Mouse (Mus musculus) liver, embryonic 14.5 days (tissue): ENCODE data around the gene Map2k4. TPM values are rescaled to one million over a fixed set of nuclear protein-coding genes. Genes with fewer than 3 reads are reported as not detected.

Experiments
- ATAC-seq: fragments of 200-750 bp; cut with Nextera tagmentation; 2 replicates; pipeline ENCODE4 v1.8.0; 2017; ENCODE audit warnings: moderate number of reproducible peaks, mild to moderate bottlenecking, moderate library complexity; ENCODE audit not compliant: insufficient read depth
- DNase-seq, 3 experiments: peaks; one replicate each; pipeline ENCODE4 v3.0.0-alpha.2; 2012 to 2013; ENCODE audit warnings: low read depth in 3 of 3, low spot score in 3 of 3
- H3K27ac ChIP-seq: fragments of 300-500 bp; sonication (generic); 2 replicates; pipeline ENCODE4 v1.5.1; 2014; ENCODE audit warnings: moderate library complexity, mild to moderate bottlenecking, control low read depth, inconsistent platforms
- H3K27me3 ChIP-seq: fragments of 300-500 bp; sonication (generic); 2 replicates; pipeline ENCODE4 v1.6.1; 2014; ENCODE audit warnings: mild to moderate bottlenecking, low read length, moderate library complexity; ENCODE audit not compliant: control insufficient read depth, insufficient read depth
- H3K36me3 ChIP-seq: fragments of 300-500 bp; sonication (generic); replicated peaks from 2 replicates; pipeline ENCODE4 v1.6.1; 2014; ENCODE audit warnings: low read depth; ENCODE audit not compliant: control insufficient read depth, insufficient read depth
- H3K4me1 ChIP-seq, 2 experiments: fragments of 200-500 bp in 1 of 2; fragments of 300-500 bp in 1 of 2; sonication (generic) in 1 of 2; replicated peaks; 2 replicates each; pipeline ENCODE4 v1.6.1; 2012 to 2014; ENCODE audit warnings: antibody characterized with exemption in 1 of 2, inconsistent platforms in 1 of 2, low read length in 1 of 2; ENCODE audit not compliant: control insufficient read depth in 2 of 2, insufficient read depth in 2 of 2
- H3K4me2 ChIP-seq: fragments of 300-500 bp; sonication (generic); 2 replicates; pipeline ENCODE4 v1.6.1; 2014; ENCODE audit warnings: low read depth, mild to moderate bottlenecking, control low read depth, moderate library complexity
- H3K4me3 ChIP-seq, 2 experiments: fragments of 200-500 bp in 1 of 2; fragments of 300-500 bp in 1 of 2; sonication (generic) in 1 of 2; 2 replicates each; pipeline ENCODE4 v1.5.1; 2012 to 2014; ENCODE audit warnings: low read depth in 2 of 2, low read length in 2 of 2, mild to moderate bottlenecking in 2 of 2, control low read depth in 1 of 2, inconsistent platforms in 1 of 2, moderate library complexity in 1 of 2; ENCODE audit not compliant: insufficient read depth in 1 of 2
- H3K9ac ChIP-seq: fragments of 300-500 bp; sonication (generic); replicated peaks from 2 replicates; pipeline ENCODE4 v1.6.1; 2014; ENCODE audit warnings: mild to moderate bottlenecking, control low read depth, moderate library complexity
- H3K9me3 ChIP-seq: fragments of 300-500 bp; sonication (generic); 2 replicates; pipeline ENCODE4 v1.6.1; 2016; ENCODE audit warnings: low read length, mixed read lengths; ENCODE audit not compliant: control insufficient read depth
- CTCF ChIP-seq: IDR thresholded peaks from 2 replicates; pipeline ENCODE4 v1.5.1; 2016; ENCODE audit warnings: antibody characterized with exemption, low read depth, control low read depth
- EP300 ChIP-seq: IDR thresholded peaks from 2 replicates; pipeline ENCODE4 v1.6.1; 2016; ENCODE audit warnings: antibody characterized with exemption, low read depth
- WGBS: fragments of 180-500 bp; shearing (Covaris S2); extraction: QIAGEN DNeasy Blood & Tissue Kit; methylation state at CpG from one replicate; pipeline ENCODE4 v1.1.7; 2014; ENCODE audit not compliant: insufficient replicate concordance; 5-methylcytosine and 5-hydroxymethylcytosine counted together
- polyA plus RNA-seq, 2 experiments: library from polyadenylated mRNA; depleted of rRNA in 1 of 2; stranded (reverse) in 1 of 2; unstranded in 1 of 2; fragments of >200 nt; fragmentation: Nextera tagmentation in 1 of 2; extraction: Ambion mirVana in 1 of 2; gene quantifications; 2 replicates each; pipeline versions ENCODE4 v1.2.1 to v1.2.3; 2012 to 2014

Gene Map2k4
- polyA plus RNA-seq, 2 experiments = 15.8 to 37.0 TPM

DNA sequence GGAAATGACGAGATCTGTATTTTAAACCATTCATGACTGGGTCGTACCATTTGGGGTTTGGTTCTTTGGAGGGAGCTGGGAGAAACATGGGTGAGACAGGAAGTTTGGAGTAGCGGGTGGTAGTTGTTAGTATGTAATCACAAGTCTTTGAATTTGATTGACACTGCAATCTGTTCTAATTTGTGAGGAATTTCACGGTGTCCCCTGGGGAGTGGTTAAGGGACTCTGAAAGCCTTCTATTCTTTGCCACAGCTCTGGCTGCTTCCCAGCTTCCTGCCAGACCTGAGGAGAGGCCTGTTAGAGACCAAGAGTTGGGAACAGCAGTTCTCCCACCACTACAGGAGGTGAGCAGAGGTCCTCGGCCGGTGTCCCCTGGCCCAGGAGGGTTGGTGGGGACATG, 28.1 kb upstream of the Map2k4 start:
- WGBS = 77% methylated on average over 6 of the region's 6 CpGs
- Histone ChIP-seq H3K9me3 (no peaks in the 10 kb centered on the region), H3K4me3 (no peak overlapping the region), H3K9ac (no peak overlapping the region), H3K4me2 (no peak overlapping the region), H3K27ac (no peak overlapping the region), H3K4me1 (no peaks in the 10 kb centered on the region), H3K36me3 (peaks cover 2% of the 10 kb centered on the region), H3K27me3 (no peaks in the 10 kb centered on the region)
- DNase-seq (no peak), ATAC-seq (no peak)
- TF ChIP-seq CTCF (no peak), EP300 (no peak)

DNA sequence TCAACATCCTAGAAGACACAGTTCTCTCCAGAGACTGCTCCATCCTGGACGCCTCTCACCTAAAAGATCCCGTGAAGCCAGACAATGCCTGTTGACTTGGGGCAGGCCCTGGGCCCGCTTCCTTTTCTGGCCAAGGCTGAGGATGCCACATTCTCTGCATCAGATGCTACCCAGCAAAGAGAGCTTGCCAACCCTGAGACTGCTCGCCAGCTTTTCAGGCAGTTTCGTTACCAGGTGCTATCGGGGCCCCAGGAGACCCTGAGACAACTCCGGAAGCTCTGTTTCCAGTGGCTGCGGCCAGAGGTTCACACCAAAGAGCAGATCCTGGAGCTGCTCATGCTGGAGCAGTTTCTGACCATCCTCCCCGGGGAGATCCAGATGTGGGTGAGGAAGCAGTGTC, 26.3 kb upstream of the Map2k4 start:
- no peak for ATAC-seq
- H3K4me3 ChIP-seq = no peak overlapping the region
- DNase-seq = no peak
- H3K4me1 ChIP-seq = no peaks in the 10 kb centered on the region
- no peaks in the 10 kb centered on the region for H3K9me3 ChIP-seq
- no peak overlapping the region for H3K9ac ChIP-seq
- H3K4me2 ChIP-seq = no peak overlapping the region
- 84% methylated on average over 9 of the region's 9 CpGs for WGBS
- no peak for TF ChIP-seq EP300
- TF ChIP-seq CTCF = no peak
- H3K36me3 ChIP-seq = peaks cover 2% of the 10 kb centered on the region
- H3K27ac ChIP-seq = no peak overlapping the region
- H3K27me3 ChIP-seq = no peaks in the 10 kb centered on the region

DNA sequence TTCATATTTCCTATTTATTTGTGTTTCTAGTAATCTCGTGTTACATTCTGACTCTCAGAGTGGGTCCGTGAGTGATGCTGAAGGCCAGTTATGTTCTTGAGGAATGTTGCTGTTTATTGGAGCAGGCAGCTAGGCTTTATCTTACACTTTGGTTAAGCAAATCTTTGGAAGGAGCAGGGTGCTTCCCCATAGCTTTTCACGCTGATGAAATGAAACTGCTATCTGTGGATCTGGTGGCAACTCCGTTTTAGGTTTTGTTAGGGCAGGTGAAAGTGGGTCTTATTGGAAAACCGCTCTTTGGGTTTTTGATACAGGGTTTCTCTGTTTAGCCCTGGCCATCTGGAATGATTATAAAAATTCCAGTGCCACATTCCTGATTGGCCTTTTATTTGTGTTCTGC, 24.0 kb upstream of the Map2k4 start:
- Histone ChIP-seq H3K4me3 (no peak overlapping the region), H3K27ac (no peak overlapping the region), H3K27me3 (no peaks in the 10 kb centered on the region), H3K9ac (no peak overlapping the region), H3K9me3 (no peaks in the 10 kb centered on the region), H3K4me1 (peaks cover 2% of the 10 kb centered on the region in 2 experiments; a peak in 2 of 4 replicates), H3K36me3 (peaks cover 2% of the 10 kb centered on the region), H3K4me2 (no peak overlapping the region)
- ATAC-seq (no peak), DNase-seq (no peak)
- TF ChIP-seq CTCF = no peak
- no peak for TF ChIP-seq EP300
- 63% methylated on average over 5 of the region's 5 CpGs for WGBS

DNA sequence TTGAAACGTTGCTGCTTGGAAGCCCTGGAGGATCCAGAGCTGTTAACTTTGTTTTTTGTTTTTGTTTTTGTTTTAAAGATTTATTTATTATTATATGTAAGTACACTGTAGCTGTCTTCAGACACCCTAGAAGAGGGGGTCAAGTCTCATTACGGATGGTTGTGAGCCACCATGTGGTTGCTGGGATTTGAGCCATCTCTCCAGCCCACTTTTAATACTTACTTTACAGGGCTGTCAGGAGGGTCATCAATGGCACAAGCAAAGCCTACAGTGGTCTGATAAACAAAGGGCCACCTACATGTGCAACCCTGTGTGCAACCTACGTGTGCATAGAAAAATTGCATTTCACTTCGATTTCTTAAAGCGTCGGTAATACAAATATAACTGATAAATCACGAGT, 19.5 kb upstream of the Map2k4 start:
- Histone ChIP-seq H3K4me2 (peak overlapping the region; percentile 96), H3K4me3 (peak overlapping the region; percentile 68 to 88), H3K27me3 (no peaks in the 10 kb centered on the region), H3K36me3 (no peaks in the 10 kb centered on the region), H3K9me3 (no peaks in the 10 kb centered on the region), H3K9ac (peak overlapping the region; percentile 91), H3K27ac (peak overlapping the region; percentile 90), H3K4me1 (peaks cover 2 to 5% of the 10 kb centered on the region in 2 experiments; a peak in 3 of 4 replicates)
- no peak for TF ChIP-seq CTCF
- no peak for TF ChIP-seq EP300
- WGBS = 38% methylated on average over 7 of the region's 7 CpGs
- no peak for ATAC-seq
- DNase-seq = no peak

DNA sequence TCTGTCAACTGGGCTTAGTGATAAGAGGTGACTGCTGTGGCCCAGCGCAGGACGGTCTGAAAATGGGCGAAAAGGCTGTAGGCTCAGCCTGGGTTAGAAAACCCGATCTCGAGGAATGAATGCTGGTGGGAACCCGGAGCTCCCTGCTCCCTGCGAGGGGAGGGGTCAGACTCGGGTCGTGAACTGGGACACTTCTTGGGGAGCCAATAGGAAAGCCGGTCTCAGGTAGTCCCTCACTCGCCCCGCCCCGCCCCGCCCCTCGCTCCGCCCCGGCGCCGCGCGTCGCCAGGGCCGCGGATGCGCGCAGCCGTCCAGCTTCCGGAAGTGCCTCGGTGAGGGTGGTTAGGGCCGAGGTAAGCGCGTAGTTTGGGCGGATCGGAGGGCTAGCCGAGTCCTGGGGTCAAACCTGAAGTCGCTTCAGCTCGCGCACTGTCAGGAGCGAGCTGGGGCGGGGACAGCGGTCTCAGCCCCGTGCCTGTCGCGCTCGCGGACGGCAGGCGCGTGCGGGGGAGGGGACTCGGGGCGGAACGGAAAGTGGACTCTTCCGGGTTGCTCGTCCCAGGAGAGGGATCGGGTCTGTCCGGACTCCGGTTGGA, 18.9 kb upstream of the Map2k4 start, which contains the start of gene Zkscan6:
Zkscan6 (plus strand) TSS at position 267 of the 596 bp plus-strand sequence.
- Histone ChIP-seq H3K9me3 (no peaks in the 10 kb centered on the region), H3K4me2 (peak within 1 kb of the TSS; percentile 96), H3K4me1 (peaks cover 2 to 5% of the 10 kb centered on the region in 2 experiments; a peak in 3 of 4 replicates), H3K9ac (peak within 1 kb of the TSS; percentile 91), H3K27ac (peak within 1 kb of the TSS; percentile 90), H3K27me3 (no peaks in the 10 kb centered on the region), H3K36me3 (no peaks in the 10 kb centered on the region), H3K4me3 (peak within 1 kb of the TSS; percentile 84 to 88)
- ATAC-seq = peak; percentile 97
- WGBS = under 1% methylated on average over 56 of the region's 58 CpGs
- TF ChIP-seq CTCF (no peak), EP300 (no peak)
- peak; percentile 87 to 92 (median 91) for DNase-seq
